Comparison of ENCODE assay signal across 43 mouse cellular contexts in genomic region chr9:20758896-20759295, GRCm38 (mm10). TPM values are rescaled to one million over a fixed set of nuclear protein-coding genes. Genes with fewer than 3 reads are reported as not detected.
DNase-seq lines count a peak whose midpoint lies in the region; ATAC-seq lines count a peak whose summit lies in the region.
"Had no signal": no experiment of that assay in that cellular context is flagged by ENCODE, and none has a peak within 500 bp of the region (broad histone marks: within the 10 kb centered on the region; RNA-seq: fewer than 3 reads in every experiment).

No protein-coding gene starts in this region.

- ATAC-seq in intestine, embryonic 16.5 days, result no peak
- no peak for ATAC-seq in CD4-positive, CD25-positive, alpha-beta regulatory T cell, adult 4 months
- ATAC-seq: forebrain, postnatal 0 days; inflammation-experienced regulatory T-cells, adult 6 months had no signal

- 85% methylated on average over 6 of the region's 6 CpGs for WGBS in heart, embryonic 10.5 days
- WGBS in intestine, embryonic 16.5 days, result 84% methylated on average over 6 of the region's 6 CpGs

- H3K9ac ChIP-seq in intestine, embryonic 16.5 days (ENCODE audit: low read depth, low read length), result no peak overlapping the region; the same call in 1 of the 2 replicates
- H3K9ac ChIP-seq: embryonic facial prominence, embryonic 15.5 days; forebrain, embryonic 12.5 days; forebrain, postnatal 0 days; hindbrain, embryonic 15.5 days; kidney, embryonic 15.5 days; liver, embryonic 14.5 days; lung, embryonic 14.5 days; midbrain, embryonic 12.5 days; neural tube, embryonic 12.5 days had no signal

- H3K9me3 ChIP-seq in heart, embryonic 10.5 days, result no peaks in the 10 kb centered on the region
- no peaks in the 10 kb centered on the region for H3K9me3 ChIP-seq in intestine, embryonic 16.5 days (ENCODE audit: control insufficient read depth, low read length)
- H3K9me3 ChIP-seq: embryonic facial prominence, embryonic 10.5 days; embryonic facial prominence, embryonic 15.5 days; forebrain, embryonic 12.5 days; G1E; hindbrain, embryonic 10.5 days; hindbrain, embryonic 15.5 days; kidney, embryonic 15.5 days; megakaryocyte, embryonic 14.5 days; midbrain, embryonic 12.5 days; neural tube, embryonic 12.5 days had no signal

- no peak overlapping the region for H3K4me3 ChIP-seq in heart, embryonic 10.5 days
- H3K4me3 ChIP-seq in intestine, embryonic 16.5 days (ENCODE audit: low read length), result no peak overlapping the region
- H3K4me3 ChIP-seq: embryonic facial prominence, embryonic 10.5 days; embryonic facial prominence, embryonic 15.5 days; forebrain, embryonic 12.5 days; hindbrain, embryonic 10.5 days; hindbrain, embryonic 15.5 days; kidney, embryonic 15.5 days; megakaryocyte, embryonic 14.5 days; midbrain, embryonic 12.5 days; myocyte; neural tube, embryonic 12.5 days had no signal

- H3K27ac ChIP-seq in heart, embryonic 10.5 days, result no peak overlapping the region
- H3K27ac ChIP-seq in intestine, embryonic 16.5 days (ENCODE audit: low read length), result no peak overlapping the region
- H3K27ac ChIP-seq: embryonic facial prominence, embryonic 10.5 days; embryonic facial prominence, embryonic 15.5 days; forebrain, embryonic 12.5 days; hindbrain, embryonic 10.5 days; hindbrain, embryonic 15.5 days; kidney, embryonic 15.5 days; liver, embryonic 14.5 days; midbrain, embryonic 12.5 days; neural tube, embryonic 12.5 days; stomach, postnatal 0 days had no signal

- DNase-seq in adrenal gland, adult 2 months, result peak; percentile 40
- no peak for DNase-seq in adrenal gland, adult 18-20 months (ENCODE audit: low spot score in 2 of 2)
- DNase-seq in heart, adult 11 months, result peak; percentile 97
- no peak for DNase-seq in heart, embryonic 10.5 days (ENCODE audit: low spot score)
- DNase-seq in lung, postnatal 14 days, result peak; percentile 4
- no peak for DNase-seq in lung, postnatal 25 days (ENCODE audit: low spot score)
- DNase-seq: cerebellum, adult 8-10 months; cerebellum, postnatal 25 days; forebrain, postnatal 0 days; kidney, adult 18-20 months; kidney, postnatal 25 days; liver; lung, embryonic 14.5 days; right cerebral cortex, adult 18-20 months; right cerebral cortex, postnatal 4 days; thymus, adult 18-20 months; thymus, postnatal 25 days had no signal

- H3K27me3 ChIP-seq in heart, embryonic 10.5 days (ENCODE audit: insufficient read depth, poor library complexity, severe bottlenecking), result no peaks in the 10 kb centered on the region; the same call in 1 of the 2 replicates
- H3K27me3 ChIP-seq in intestine, embryonic 16.5 days (replicated peaks; ENCODE audit: control insufficient read depth, insufficient read depth, low read length), result no peaks in the 10 kb centered on the region
- H3K27me3 ChIP-seq: embryonic facial prominence, embryonic 15.5 days; forebrain, embryonic 12.5 days; hindbrain, embryonic 15.5 days; kidney, embryonic 15.5 days; midbrain, embryonic 12.5 days; neural tube, embryonic 12.5 days had no signal

- 0 out of 2 replicates have a peak, but pooled peaks cover 4% of the 10 kb centered on the region for H3K4me1 ChIP-seq in heart, embryonic 10.5 days
- H3K4me1 ChIP-seq in intestine, embryonic 16.5 days (ENCODE audit: control insufficient read depth, insufficient read depth, low read length), result no peaks in the 10 kb centered on the region
- H3K4me1 ChIP-seq: embryonic facial prominence, embryonic 10.5 days; embryonic facial prominence, embryonic 15.5 days; neural tube, embryonic 12.5 days had no signal

- no peaks in the 10 kb centered on the region for H3K36me3 ChIP-seq in heart, embryonic 10.5 days
- no peaks in the 10 kb centered on the region for H3K36me3 ChIP-seq in intestine, embryonic 16.5 days (ENCODE audit: control insufficient read depth, insufficient read depth, low read length)
- H3K36me3 ChIP-seq: embryonic facial prominence, embryonic 10.5 days; embryonic facial prominence, embryonic 15.5 days; forebrain, embryonic 12.5 days; G1E; hindbrain, embryonic 10.5 days; hindbrain, embryonic 15.5 days; kidney, embryonic 15.5 days; midbrain, embryonic 12.5 days; neural tube, embryonic 12.5 days had no signal

- no peak overlapping the region for H3K4me2 ChIP-seq in intestine, embryonic 16.5 days (ENCODE audit: low read depth, low read length)
- H3K4me2 ChIP-seq: embryonic facial prominence, embryonic 15.5 days; forebrain, embryonic 12.5 days; hindbrain, embryonic 15.5 days; kidney, embryonic 15.5 days; lung, embryonic 14.5 days; midbrain, embryonic 12.5 days; neural tube, embryonic 12.5 days had no signal

RNA-seq across cellular contexts. Expression of gene Olfm2, which starts 12.7 kb away (rescaled TPM):
- 1 to 10 TPM in 1 of 2 experiments, under 1 TPM in 1; 0.49 to 1.0 TPM for total RNA-seq in adrenal gland, adult 2 months (2021)
- polyA plus RNA-seq in adrenal gland, adult 2 months (2012; rRNA removed), result 1.1 and 2.9 TPM in 2 replicates
- under 1 TPM; 0.53 to 0.58 TPM for total RNA-seq in adrenal gland, adult 18-20 months (2021)
- polyA plus RNA-seq in heart, embryonic 10.5 days (2016; fragmentation: Nextera tagmentation; extraction: Ambion mirVana), result 1.3 and 3.2 TPM in 2 replicates
- polyA plus RNA-seq in intestine, embryonic 16.5 days (2015; fragmentation: Nextera tagmentation; extraction: Ambion mirVana), result 6.7 and 7.8 TPM in 2 replicates
- under 1 TPM in 1 of 2 experiments, not detected in 1; 0.44 TPM for polyA plus RNA-seq in CD4-positive, CD25-positive, alpha-beta regulatory T cell, adult 4 months (2017; shearing (Covaris generic))
- total RNA-seq: G1E had no signal
- polyA plus RNA-seq: G1E had no signal

RNA-seq across cellular contexts. Expression of gene Col5a3, which starts 56.0 kb away (rescaled TPM):
- 100 to 1,000 TPM in 1 of 2 experiments, 10 to 100 TPM in 1; 78.4 to 293 TPM for total RNA-seq in adrenal gland, adult 2 months (2021)
- 108 and 110 TPM in 2 replicates for polyA plus RNA-seq in adrenal gland, adult 2 months (2012; rRNA removed)
- 100 to 1,000 TPM; 123 to 412 TPM for total RNA-seq in adrenal gland, adult 18-20 months (2021)
- polyA plus RNA-seq in heart, embryonic 10.5 days (2016; fragmentation: Nextera tagmentation; extraction: Ambion mirVana), result 0.06 and 0.11 TPM in 2 replicates
- polyA plus RNA-seq in intestine, embryonic 16.5 days (2015; fragmentation: Nextera tagmentation; extraction: Ambion mirVana), result 1.8 and 2.4 TPM in 2 replicates
- polyA plus RNA-seq in CD4-positive, CD25-positive, alpha-beta regulatory T cell, adult 4 months (2017; shearing (Covaris generic)), result not detected
- polyA plus RNA-seq: G1E; inflammation-experienced regulatory T-cells, adult 6 months had no signal

RNA-seq across cellular contexts. Expression of gene Rdh8, which starts 59.4 kb away (rescaled TPM):
- not detected for total RNA-seq in adrenal gland, adult 2 months (2021)
- polyA plus RNA-seq in adrenal gland, adult 2 months (2012; rRNA removed), result not detected in 2 replicates
- not detected for total RNA-seq in adrenal gland, adult 18-20 months (2021)
- not detected in 2 replicates for polyA plus RNA-seq in heart, embryonic 10.5 days (2016; fragmentation: Nextera tagmentation; extraction: Ambion mirVana)
- polyA plus RNA-seq in intestine, embryonic 16.5 days (2015; fragmentation: Nextera tagmentation; extraction: Ambion mirVana), result not detected in 2 replicates
- polyA plus RNA-seq in CD4-positive, CD25-positive, alpha-beta regulatory T cell, adult 4 months (2017; shearing (Covaris generic)), result not detected
- total RNA-seq: forebrain, postnatal 0 days; G1E; layer of hippocampus, adult 18-20 months; layer of hippocampus, postnatal 10 days; left cerebral cortex, adult 18-20 months; left cerebral cortex, postnatal 14 days; midbrain, postnatal 0 days had no signal
- polyA plus RNA-seq: C2C12; embryonic facial prominence, embryonic 10.5 days; embryonic facial prominence, embryonic 15.5 days; forebrain, embryonic 12.5 days; forebrain, postnatal 0 days; G1E; gonadal fat pad, adult 2 months; heart, embryonic 16.5 days; hindbrain, embryonic 10.5 days; hindbrain, embryonic 15.5 days; inflammation-experienced regulatory T-cells, adult 6 months; kidney, embryonic 15.5 days; limb, embryonic 11.5 days; liver, embryonic 14.5 days; lung, embryonic 14.5 days; midbrain, embryonic 12.5 days; midbrain, postnatal 0 days; myocyte; neural tube, embryonic 12.5 days; spleen, adult 2 months; stomach, postnatal 0 days had no signal

Comparison
In these comparisons a context has a peak if more than half of its experiments do, and no peak if none do; other contexts are left out.
1. DNase-seq: peak in adrenal gland, adult 2 months (single experiment), heart, adult 11 months (single experiment) and lung, postnatal 14 days (single experiment); none in adrenal gland, adult 18-20 months (0 of 2), heart, embryonic 10.5 days (single experiment) and lung, postnatal 25 days (single experiment).
2. RNA of gene Col5a3, which starts 56.0 kb away (polyA plus RNA-seq): 108 to 110 TPM in adrenal gland, adult 2 months; 1.8 to 2.4 TPM in intestine, embryonic 16.5 days, 0.06 to 0.11 TPM in heart, embryonic 10.5 days and not detected in CD4-positive, CD25-positive, alpha-beta regulatory T cell, adult 4 months; every median in the first group is over 10 times any median in the second.